Mouse (Mus musculus) forelimb bud, embryonic 11.5 days (tissue): Measurements from ENCODE around the gene Zdhhc4.

Experiments
- DNase-seq: peaks from one replicate; pipeline ENCODE4 v3.0.0-alpha.2; 2012; ENCODE audit warnings: low read depth, low spot score

Gene Zdhhc4

GRCm38 (mm10) chr5:143333872-143334271 is 4.8 kb upstream of the Zdhhc4 start:
- DNase-seq, result peak; percentile 79

- DNase-seq, result no peak
These were observed 11.8 kb downstream of the Zdhhc4 start for GRCm38 (mm10) chr5:143317288-143317610.

- DNase-seq, result no peak
These were observed 12.3 kb downstream of the Zdhhc4 start for GRCm38 (mm10) chr5:143316605-143317287.

- no peak for DNase-seq
These were observed 13.6 kb downstream of the Zdhhc4 start for GRCm38 (mm10) chr5:143315514-143315888.

- DNase-seq, result peak; percentile 85
These were observed 14.1 kb downstream of the Zdhhc4 start, which contains the start of gene E130309D02Rik for GRCm38 (mm10) chr5:143314730-143315513. TSS of gene E130309D02Rik (minus strand) at chr5:143315360.

- no peak for DNase-seq
These were observed 14.8 kb downstream of the Zdhhc4 start for GRCm38 (mm10) chr5:143314183-143314729.

GRCm38 (mm10) chr5:143311886-143312285 is 17.2 kb downstream of the Zdhhc4 start:
- peak; percentile 80 for DNase-seq

GRCm38 (mm10) chr5:143309916-143310315 is 19.1 kb downstream of the Zdhhc4 start:
- no peak for DNase-seq

GRCm38 (mm10) chr5:143308825-143309224 is 20.2 kb downstream of the Zdhhc4 start:
- DNase-seq, result no peak

- DNase-seq, result no peak
These were observed 24.8 kb downstream of the Zdhhc4 start for GRCm38 (mm10) chr5:143304251-143304650.

- no peak for DNase-seq
These were observed 27.8 kb downstream of the Zdhhc4 start for GRCm38 (mm10) chr5:143301296-143301695.

- DNase-seq, result peak; percentile 38
These were observed 29.4 kb downstream of the Zdhhc4 start for GRCm38 (mm10) chr5:143299686-143300085.

GRCm38 (mm10) chr5:143298391-143298790 is 30.7 kb downstream of the Zdhhc4 start:
- DNase-seq, result no peak

GRCm38 (mm10) chr5:143297986-143298385 is 31.1 kb downstream of the Zdhhc4 start:
- no peak for DNase-seq

GRCm38 (mm10) chr5:143295330-143295729 is 33.7 kb downstream of the Zdhhc4 start:
- DNase-seq, result no peak

- DNase-seq, result no peak
These were observed 34.2 kb downstream of the Zdhhc4 start for GRCm38 (mm10) chr5:143294862-143295261.

- no peak for DNase-seq
These were observed 35.7 kb downstream of the Zdhhc4 start, which contains the start of gene Zfp853 for GRCm38 (mm10) chr5:143293404-143293803. TSS of gene Zfp853 (minus strand) at chr5:143293623.

GRCm38 (mm10) chr5:143292879-143293278 is 36.2 kb downstream of the Zdhhc4 start:
- no peak for DNase-seq

GRCm38 (mm10) chr5:143289299-143289698 is 39.8 kb downstream of the Zdhhc4 start:
- DNase-seq, result no peak

GRCm38 (mm10) chr5:143288378-143288911 is 40.6 kb downstream of the Zdhhc4 start:
- no peak for DNase-seq

- DNase-seq, result peak; percentile 30
These were observed 41.2 kb downstream of the Zdhhc4 start for GRCm38 (mm10) chr5:143287774-143288328.

GRCm38 (mm10) chr5:143284762-143285161 is 44.3 kb downstream of the Zdhhc4 start:
- DNase-seq, result no peak
